Mouse (Mus musculus) gonadal fat pad, adult 2 months (tissue): ENCODE results near the gene Adam12. TPM values are rescaled to one million over a fixed set of nuclear protein-coding genes. Genes with fewer than 3 reads are reported as not detected.

Experiments used
- DNase-seq: peaks from one replicate; pipeline ENCODE4 v3.0.0-alpha.2; 2012; ENCODE audit warnings: low read depth
- polyA plus RNA-seq: library from polyadenylated mRNA; depleted of rRNA; stranded (reverse); fragments of >200 nt; gene quantifications from 2 replicates; pipeline ENCODE4 v1.2.3, GENCODE M21; 2012; rRNA removed

The Adam12 gene
- polyA plus RNA-seq, 1 experiment, result 6.6 TPM

DNA sequence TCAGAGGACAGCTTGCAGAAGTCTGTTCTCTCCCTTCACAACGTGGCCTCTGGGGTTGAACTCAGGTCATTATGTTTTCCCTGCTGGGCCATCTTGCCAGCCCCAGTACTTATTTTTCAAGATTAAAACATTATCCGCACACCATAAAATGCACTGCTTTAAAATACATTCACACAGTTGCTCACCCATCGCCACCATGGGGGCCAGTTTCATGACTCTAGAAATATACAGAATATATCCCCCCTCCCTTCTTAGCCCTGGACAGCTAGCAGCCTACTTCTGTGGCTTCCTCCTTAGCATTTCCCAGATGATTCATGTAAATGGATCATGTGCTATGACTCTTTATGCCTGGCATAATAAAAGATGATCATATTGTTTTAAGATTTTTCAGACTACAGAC is 355.8 kb downstream of the Adam12 start:
- DNase-seq, result no peak

DNA sequence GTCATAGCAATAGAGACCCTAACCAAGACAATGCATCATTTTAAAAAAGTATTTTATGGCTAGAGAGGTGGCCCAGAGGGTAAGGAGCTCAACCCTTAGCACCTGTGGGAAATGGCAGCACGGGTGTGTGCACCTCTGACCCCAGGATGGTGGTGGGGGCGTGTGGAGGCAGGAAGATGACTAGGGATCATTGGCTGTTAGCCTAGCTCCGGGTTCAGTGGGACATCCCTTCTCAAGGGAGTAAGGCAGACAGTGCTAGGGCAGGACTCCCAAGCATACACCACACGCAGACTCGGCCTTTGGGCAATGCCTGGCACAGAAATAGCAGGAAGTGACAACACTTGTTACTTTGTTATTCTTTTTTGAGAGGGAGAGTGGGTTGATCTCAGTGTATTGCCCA is 359.2 kb downstream of the Adam12 start:
- DNase-seq, result no peak

DNA sequence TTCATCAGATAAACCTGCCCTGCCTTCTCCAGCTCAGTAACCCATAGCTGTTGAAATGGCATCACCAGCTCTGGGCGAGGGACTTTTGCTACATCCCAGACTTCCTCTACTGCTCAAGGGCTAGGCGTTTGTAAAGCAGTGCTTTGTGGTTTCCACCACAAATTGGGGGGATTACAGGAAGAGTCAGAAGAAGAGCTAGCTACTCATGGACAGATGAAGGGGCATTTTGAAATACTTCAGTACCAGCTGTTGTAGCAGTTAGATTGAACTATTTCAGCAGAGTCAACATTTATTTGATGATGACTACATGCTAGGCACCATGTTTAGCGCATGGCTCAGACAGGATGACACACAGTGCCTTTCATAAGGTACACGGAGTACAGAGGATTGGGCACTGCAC is 361.7 kb downstream of the Adam12 start:
- no peak for DNase-seq

DNA sequence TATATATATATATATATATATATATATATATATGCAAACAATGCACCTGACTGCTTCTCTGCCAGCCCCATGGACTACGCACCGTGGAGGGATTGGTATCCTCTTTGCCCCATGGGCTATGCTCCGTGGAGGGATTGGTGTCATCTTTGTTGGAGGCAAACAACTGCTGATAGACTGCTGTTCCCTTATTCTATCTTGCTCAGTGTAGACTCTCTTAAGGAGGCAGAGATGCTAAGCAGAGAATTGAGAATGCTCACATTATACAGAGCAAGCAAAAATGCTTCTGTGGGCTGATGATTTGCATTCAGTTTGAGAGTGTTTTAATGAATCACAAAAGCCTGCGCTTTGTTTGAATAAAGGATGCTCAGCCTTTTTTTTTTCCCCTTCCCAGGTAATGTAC is 368.3 kb downstream of the Adam12 start:
- no peak for DNase-seq

- no peak for DNase-seq
These were observed 368.8 kb downstream of the Adam12 start for GRCm38 (mm10) chr7:133863151-133863550.

- no peak for DNase-seq
These were observed 369.2 kb downstream of the Adam12 start for GRCm38 (mm10) chr7:133862723-133863122.

- DNase-seq, result no peak
These were observed 369.7 kb downstream of the Adam12 start for GRCm38 (mm10) chr7:133862233-133862632.

- no peak for DNase-seq
These were observed 372.4 kb downstream of the Adam12 start for GRCm38 (mm10) chr7:133859548-133859947.

- no peak for DNase-seq
These were observed 373.4 kb downstream of the Adam12 start for GRCm38 (mm10) chr7:133858506-133858905.

GRCm38 (mm10) chr7:133856278-133856677 is 375.7 kb downstream of the Adam12 start:
- DNase-seq, result no peak

- no peak for DNase-seq
These were observed 381.2 kb downstream of the Adam12 start for GRCm38 (mm10) chr7:133850735-133851134.

- DNase-seq, result no peak
These were observed 383.8 kb downstream of the Adam12 start for GRCm38 (mm10) chr7:133848180-133848579.

DNA sequence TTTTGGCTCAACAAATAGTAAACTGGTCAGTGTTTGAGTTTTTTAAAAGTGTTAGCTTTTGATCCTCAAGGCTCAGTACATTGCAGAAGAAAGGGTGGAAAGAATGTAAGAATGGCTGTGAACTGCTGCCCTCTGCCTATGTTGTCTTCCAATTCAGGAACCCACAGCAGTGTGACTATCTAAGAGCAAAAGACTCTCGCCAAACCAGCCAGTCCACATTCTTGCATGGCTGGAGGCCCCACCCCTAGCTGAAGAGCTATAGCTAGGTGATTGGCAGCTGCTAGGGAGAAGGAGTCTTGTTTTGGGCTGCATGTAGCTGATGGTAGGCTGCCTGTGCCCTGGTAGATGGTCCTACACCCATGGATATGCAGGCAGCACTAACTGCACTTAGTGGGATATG is 384.8 kb downstream of the Adam12 start:
- no peak for DNase-seq

DNA sequence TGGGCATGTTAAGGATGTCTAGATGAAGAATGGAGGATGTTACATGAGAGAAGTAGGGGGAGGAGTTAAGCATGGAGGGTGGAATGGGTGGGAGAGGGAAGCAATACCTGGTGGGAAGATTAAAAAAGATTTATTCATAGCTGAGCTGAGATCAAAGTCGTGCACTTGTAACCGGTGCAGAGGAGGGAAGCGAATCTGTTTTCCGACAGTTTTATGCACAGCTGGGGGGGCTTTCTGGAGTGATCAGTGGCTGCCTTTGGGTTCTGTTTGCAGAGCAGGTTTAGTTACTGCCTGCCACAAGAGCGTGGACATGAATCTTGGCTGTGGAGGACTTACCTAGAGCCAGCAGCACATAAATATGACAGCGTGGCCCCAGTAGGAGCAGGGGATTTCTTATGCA is 389.9 kb downstream of the Adam12 start:
- no peak for DNase-seq

- no peak for DNase-seq
These were observed 392.4 kb downstream of the Adam12 start for GRCm38 (mm10) chr7:133839546-133839945.

Other genes with a start within 250 kb of the Adam12 start
- 0.19 and 0.20 TPM in 2 replicates for gene D7Ertd443e, start 153.5 kb upstream of the Adam12 start, polyA plus RNA-seq